Mouse (Mus musculus): ENCODE measurements around the gene Mccc1.

Mccc1 gene

DNA sequence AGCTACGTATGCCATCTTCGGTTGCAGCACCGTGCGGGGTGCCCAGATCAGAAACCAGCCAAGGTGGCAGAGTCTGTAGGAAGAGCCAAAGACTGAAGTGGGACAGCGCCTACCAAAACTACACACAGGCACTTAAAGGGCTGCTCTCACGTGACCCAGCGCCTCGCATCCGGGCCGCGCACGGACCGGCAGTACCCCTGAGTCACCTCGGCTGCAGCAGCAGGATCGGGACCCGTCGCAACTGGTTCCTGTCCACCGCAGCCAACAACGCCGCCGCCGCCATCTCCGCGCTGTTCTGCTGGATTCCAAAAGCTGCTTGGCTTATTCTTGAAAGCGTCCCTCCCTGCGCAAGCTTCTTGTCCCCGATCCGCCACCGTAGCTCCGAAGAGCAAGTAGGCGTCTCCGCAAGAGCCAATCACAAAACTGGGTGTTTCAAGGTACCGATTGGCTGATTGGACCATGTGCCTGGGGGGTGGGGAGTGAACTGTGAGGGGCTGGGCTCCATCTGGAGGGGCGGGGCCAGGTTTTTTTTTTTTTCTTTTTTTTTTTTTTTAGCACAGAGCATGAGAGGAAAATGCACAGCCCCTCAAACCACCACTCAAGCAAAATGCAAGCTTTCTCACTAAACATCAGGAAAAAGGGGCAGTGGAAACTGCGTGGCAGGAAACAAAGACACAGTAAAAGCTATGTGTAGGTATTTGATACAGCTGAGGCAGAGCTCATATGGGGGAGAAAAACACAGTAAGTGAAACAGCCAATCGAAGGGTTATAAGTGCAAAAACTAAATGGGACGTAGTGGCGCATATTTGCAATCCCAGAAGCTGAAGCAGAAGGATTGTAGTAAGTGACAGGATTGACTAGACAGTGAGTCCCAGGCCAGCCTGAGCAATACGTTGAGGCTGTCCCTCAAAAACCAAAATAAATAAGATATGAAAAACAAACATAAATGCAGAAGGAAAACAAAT is at the start of gene Mccc1:
Gene Mccc1 (minus strand): TSS at position 404 of the 965 bp plus-strand sequence.
- WGBS, result 2% methylated on average over 39 of the region's 39 CpGs

DNA sequence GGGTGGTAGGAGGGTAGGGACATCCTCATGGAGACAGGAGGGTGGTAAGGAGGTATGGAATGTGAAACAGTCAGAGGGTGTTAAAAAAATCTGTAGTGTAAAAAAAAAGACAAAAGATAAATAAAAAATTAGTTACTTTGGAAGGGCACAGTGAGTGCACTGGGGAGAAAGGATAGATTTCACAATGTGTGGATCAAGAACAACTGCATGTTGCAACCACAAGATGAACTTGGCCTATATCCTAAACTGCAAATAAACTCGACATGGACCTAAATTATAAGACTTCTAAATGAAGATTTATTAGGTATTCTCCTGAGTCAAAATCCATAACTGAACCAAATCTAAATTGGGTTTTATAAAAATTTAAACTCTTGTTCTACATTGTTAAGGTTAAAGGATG is 48.6 kb upstream of the Mccc1 start:
- 86% methylated on average over 1 of the region's 1 CpGs for WGBS

GRCm38 (mm10) chr3:36045086-36045485 is 44.6 kb upstream of the Mccc1 start:
- WGBS, result 73% methylated on average over 4 of the region's 4 CpGs

DNA sequence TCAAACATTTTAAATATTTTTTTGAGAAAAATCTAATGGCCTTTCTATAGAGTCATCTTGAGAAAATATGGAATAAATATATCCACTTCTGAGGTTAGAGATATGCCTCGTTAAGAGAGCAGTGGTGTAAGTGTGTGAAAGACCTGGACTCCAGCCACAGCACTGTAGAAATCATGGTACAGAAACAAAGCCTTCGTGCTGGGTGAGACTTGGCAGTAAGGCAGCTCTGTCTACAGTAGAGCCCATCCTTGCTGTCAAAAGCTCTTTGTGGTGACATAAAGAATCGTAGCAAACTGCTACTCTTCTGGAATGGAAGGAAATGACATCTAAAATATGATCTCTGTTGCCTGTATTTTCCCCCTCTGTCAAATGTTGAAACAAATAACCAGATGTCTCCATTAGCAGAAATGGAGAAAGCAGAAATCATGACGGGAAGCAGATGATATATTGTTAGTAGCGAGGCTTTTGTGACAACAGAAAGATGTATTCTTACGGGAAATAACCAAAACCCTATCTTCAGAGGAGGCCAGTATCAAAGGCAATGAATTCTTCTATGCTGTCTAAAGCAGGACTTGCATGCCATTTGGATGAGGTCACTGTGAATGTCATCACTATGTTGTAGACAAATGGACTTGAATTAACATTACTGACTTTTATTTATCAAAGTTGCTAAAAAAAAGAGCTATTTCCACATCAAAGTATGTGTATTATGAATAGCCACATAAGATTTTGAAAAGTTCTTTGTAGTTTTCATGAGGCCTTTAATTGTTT is 31.4 kb upstream of the Mccc1 start:
- 52% methylated on average over 6 of the region's 6 CpGs for WGBS

DNA sequence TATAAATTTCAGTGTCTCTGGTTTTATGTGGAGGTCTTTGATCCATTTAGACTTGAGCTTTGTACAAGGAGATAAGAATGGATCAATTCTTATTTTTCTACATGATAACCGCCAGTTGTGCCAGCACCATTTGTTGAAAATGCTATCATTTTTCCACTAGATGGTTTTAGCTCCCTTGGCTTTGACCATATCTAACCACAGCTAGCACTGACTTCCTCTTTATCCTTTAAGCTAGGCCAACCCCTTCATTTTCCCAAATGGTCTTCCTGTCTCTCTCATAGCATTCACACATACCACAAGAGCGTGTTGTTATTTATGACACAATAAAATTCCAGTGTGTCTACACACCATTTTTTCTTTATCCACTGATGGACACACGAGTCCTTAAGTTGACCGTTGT is 29.5 kb upstream of the Mccc1 start:
- 92% methylated on average over 4 of the region's 4 CpGs for WGBS

DNA sequence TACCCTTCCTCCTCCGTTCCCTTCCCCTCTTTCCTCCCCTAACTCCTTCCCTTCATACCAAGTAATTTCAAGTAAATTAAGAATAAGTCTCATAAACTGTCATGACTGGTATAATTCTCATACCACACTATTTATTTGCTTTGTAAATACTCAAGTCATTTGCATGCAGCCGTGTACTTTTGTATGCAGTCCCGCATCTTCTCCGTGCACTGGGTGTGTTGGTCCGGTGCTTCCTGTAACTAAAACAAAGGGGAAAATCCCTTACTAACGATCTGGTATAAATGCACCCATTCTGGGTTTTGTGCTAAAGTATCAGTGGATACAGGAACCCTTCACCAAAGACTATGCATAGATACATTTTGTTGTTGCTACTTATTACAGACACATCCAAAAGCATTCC is 25.3 kb upstream of the Mccc1 start:
- 59% methylated on average over 6 of the region's 6 CpGs for WGBS

DNA sequence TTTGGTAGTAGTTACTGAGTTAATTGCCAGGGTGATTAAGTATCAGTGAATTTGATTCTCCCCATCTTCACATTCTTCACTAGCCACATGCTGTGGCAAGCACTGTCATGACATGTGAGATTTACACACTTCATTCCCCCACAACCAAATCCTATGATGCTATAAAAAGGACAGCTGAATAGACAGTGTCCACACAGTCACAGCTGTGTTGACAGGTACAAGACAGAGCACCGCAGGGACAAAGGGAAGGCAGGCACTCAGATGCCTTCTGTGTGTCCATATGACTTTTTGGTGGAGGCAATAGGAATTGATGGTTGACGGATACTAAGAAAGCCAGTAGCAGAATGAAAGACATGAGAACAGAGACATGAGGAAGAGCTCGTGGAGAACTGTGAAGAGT is 10.8 kb upstream of the Mccc1 start:
- WGBS, result 74% methylated on average over 3 of the region's 3 CpGs

- 75% methylated on average over 4 of the region's 4 CpGs for WGBS
These were observed 8.1 kb upstream of the Mccc1 start for GRCm38 (mm10) chr3:36008411-36009154.

DNA sequence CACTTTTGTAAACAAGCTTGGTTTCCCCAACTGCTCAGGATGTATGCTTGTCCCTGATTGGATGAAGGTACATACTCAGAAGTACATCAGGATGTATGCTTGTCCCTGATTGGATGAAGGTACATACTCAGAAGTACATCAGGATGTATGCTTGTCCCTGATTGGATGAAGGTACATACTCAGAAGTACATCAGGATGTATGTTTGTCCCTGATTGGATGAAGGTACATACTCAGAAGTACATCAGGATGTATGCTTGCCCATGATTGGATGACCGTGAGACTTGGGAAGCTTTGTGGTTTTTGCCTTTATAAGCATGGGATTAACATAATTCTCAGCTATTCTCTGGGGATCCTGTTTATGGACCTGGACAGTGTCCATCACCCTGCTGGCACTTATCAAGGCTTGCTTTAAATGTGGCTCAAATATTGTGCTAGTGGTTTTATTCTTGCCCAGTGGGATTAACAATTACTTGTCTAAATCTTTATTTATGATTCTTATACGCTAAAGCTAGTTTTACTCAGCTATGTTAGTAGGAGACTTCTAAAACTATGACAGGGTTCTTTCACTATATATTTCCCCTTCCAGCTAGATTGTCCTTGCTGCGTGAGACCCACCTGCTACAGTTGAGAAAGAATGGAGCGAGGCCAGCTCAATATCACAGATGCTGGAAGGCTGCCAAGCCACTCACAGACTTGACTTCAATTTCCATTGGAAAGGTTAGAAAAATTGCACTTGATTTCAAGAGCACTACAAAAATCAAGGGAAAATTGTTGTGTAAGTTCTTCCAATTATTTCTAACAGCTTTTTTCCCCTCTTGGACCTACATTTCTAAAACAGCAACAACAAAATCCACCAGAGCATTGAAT is 3.8 kb upstream of the Mccc1 start:
- WGBS, result 55% methylated on average over 4 of the region's 4 CpGs

DNA sequence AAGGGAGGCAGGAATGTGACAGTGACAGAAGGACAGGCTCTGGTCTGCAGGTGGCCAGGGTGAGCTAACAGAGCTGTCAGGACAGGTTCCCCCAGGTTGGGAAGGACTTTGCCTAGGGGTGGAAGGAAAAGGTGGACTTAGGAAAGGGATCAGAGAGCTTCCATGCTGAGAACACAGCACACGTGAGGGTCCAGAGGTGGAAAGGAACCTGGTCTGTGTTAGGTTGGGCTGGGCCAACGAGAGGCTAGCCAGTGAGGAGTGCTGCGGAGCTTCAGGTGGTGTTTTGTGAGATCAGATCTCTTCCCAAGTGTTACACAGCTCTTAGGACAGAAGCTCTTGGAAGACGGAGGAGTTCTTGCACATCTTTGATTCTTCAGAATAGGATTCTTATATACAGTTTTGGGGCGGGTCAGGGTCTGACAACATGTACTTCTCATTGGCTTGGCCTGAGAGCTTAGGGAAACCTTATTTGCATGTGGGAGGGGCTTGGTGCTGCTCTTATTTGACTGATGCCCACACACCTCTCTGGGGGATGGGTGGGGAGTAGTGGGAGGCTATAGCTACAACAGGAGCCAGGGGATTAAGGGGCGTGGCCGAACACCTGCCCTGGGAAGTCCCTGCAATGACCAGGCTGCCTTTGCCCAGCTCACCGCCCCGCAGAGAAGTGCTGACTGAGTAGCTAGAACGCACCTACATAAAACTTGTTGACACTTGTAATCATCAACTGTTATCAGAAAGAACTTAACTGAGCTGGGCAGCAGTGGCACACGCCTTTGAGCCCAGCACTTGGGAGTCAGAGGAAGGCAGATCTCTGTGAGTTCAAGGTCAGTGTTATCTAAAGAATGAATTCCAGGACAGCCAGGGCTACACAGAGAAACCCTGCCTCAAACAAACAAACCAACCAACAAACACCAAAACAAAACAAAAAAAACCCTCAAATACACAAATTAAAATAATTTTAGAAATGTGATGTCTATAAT is 5.6 kb downstream of the Mccc1 start:
- WGBS, result 77% methylated on average over 11 of the region's 11 CpGs

DNA sequence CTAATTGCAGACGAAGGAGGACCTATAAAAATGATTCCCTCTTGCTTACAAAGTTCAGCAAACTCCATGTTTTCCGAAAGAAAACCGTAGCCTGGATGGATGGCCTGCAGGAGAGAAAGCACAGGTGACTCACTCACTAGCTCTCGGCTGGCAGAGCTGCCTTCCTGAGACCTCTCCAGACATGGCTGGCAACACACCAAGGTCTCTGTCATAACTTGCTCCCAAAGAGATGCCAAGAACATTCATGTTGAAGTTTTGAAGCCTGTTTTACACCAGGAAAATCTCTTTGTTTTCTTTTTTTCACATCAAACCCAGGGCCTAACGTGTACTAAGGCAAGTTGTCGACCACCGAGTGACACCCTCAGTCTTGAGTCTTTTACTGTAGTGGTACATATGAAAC is 9.8 kb downstream of the Mccc1 start:
- 95% methylated on average over 7 of the region's 7 CpGs for WGBS

DNA sequence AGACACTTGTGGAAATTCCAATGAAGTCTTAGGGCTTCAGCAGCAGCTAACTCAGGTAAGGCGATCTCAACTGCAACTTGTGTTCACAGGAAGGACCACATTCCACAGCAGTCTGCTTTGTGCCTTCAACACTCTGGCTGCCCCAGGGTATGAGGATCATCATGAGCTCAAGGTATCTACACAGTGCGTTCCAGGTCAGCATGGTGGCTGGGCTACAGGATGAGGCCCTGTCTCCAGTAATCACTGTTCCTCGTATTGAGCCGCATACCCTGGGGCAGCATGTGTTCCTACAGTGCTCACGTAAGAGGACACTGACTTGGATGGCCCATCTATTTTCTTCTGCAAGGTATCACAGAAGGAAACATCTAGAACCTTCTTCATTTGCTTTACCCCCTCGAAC is 12.4 kb downstream of the Mccc1 start:
- 95% methylated on average over 6 of the region's 6 CpGs for WGBS

GRCm38 (mm10) chr3:35986266-35986665 is 14.2 kb downstream of the Mccc1 start:
- 85% methylated on average over 6 of the region's 6 CpGs for WGBS

DNA sequence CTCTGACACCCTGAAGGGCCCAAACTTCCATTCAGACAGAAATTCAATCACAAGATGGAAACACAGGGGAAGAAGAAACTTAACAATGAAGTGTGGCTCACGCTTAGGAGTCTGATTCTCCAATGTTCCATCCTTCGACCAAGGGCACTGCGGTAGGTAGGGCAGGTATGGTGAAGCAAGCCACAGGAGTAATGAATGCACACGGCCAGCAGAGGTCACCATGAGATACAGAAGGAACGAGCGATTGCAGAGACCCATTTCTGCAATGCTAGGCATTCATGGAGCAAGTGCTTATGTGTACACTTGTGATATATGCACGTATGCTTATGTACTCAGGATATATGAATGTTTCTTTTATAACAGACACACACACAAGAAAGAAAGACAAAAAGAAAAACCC is 26.9 kb downstream of the Mccc1 start:
- WGBS, result 64% methylated on average over 7 of the region's 7 CpGs

GRCm38 (mm10) chr3:35972985-35973384 is 27.5 kb downstream of the Mccc1 start:
- WGBS, result 85% methylated on average over 4 of the region's 4 CpGs

DNA sequence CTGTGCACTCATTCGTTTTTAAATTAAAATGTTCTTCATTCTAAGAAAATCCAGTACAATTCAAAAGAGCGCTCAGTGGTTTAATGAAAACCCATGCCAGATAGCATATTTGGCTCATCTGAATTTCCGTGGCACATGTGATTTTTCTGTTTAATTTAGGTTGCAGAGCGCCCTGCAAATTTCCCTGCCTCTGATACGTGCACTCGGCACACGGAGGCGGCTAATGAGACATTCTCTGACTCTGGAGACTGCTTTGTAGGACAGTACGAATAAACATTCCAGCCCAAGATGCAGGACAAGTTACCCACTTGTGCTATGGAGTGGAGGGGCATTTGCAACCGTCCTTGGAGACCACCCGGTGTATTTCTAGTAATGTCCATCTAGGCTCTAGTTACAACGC is 29.3 kb downstream of the Mccc1 start:
- 67% methylated on average over 12 of the region's 12 CpGs for WGBS

- 73% methylated on average over 4 of the region's 4 CpGs for WGBS
These were observed 30.0 kb downstream of the Mccc1 start for GRCm38 (mm10) chr3:35970441-35970840.

DNA sequence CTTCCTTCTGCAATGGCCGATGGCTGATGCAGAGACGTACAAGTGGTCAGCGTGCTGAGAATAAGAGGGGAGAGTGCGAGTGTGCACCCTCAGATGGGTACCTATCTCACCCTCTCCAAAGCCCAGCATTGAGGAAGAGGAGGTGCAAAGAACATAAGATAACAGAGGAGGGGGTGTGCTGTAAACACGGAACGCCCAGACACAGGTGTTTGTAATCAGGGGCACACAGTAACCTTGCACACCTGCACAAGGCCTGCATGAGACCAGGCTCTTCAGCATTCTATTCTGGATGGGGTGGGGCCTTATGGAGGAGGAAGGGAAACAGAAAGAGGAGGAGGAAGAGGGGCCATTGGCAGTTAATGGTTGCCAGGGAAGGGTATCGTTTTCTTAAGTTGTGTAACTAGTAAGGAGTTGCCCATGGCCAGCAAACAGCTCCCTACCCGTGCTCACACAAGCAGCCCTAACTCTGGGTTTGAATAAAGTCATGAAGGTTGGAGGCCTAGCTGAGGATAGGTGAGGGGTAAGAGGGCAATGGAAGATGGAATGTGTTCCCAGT is 33.0 kb downstream of the Mccc1 start:
- WGBS, result 97% methylated on average over 8 of the region's 8 CpGs

DNA sequence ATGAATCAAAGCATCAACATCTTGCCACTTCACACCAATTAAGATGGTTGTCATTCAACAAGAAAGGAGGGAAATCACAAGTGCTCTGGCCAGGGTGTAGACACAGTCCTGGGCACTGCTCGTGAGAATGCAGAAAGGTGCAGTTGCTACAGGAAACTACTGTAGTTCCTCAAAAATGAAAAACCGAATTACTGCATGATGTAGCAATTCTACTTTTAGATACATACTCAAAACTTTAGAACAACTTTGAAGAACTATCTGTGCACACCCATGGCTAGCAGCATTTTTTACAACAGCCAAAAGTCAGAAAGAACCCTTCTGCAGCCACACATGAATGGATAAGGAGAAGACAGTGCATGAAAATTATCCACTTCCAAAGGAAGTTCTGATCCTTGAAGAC is 34.0 kb downstream of the Mccc1 start:
- WGBS, result 74% methylated on average over 2 of the region's 2 CpGs

GRCm38 (mm10) chr3:35964928-35965327 is 35.5 kb downstream of the Mccc1 start:
- 81% methylated on average over 4 of the region's 4 CpGs for WGBS
